Mouse (Mus musculus): ENCODE results near the gene R3hcc1l. TPM values are rescaled to one million over a fixed set of nuclear protein-coding genes. Genes with fewer than 3 reads are reported as not detected.

R3hcc1l gene
- polyA plus RNA-seq, 1 experiment, result 7.0 TPM

- no peaks in the 10 kb centered on the region for H3K27me3 ChIP-seq (ENCODE audit: control insufficient read depth, insufficient read depth, low read length)
- no peak overlapping the region for H3K4me3 ChIP-seq (ENCODE audit: control insufficient read depth, low read depth, low read length)
- no peak for TF ChIP-seq POLR2A (IDR thresholded peaks at IDR 0.05; ENCODE audit: control insufficient read depth, low read depth, low read length)
- no peak for TF ChIP-seq CTCF (IDR thresholded peaks at IDR 0.05; ENCODE audit: control insufficient read depth, insufficient read depth, insufficient replicate concordance, low read depth, low read length)
- H3K36me3 ChIP-seq (ENCODE audit: control insufficient read depth, insufficient read depth, low read length), result no peaks in the 10 kb centered on the region
- H3K27ac ChIP-seq (ENCODE audit: control insufficient read depth, insufficient read depth, low read depth, low read length), result no peak overlapping the region
- no peaks in the 10 kb centered on the region for H3K4me1 ChIP-seq (ENCODE audit: control insufficient read depth, insufficient read depth, low read length)
These were observed 79.3 kb downstream of the R3hcc1l start for GRCm38 (mm10) chr19:42597896-42598295.

- H3K27ac ChIP-seq (ENCODE audit: control insufficient read depth, insufficient read depth, low read depth, low read length), result no peak overlapping the region
- H3K4me1 ChIP-seq (ENCODE audit: control insufficient read depth, insufficient read depth, low read length), result peaks cover 8% of the 10 kb centered on the region
- no peak for TF ChIP-seq POLR2A (IDR thresholded peaks at IDR 0.05; ENCODE audit: control insufficient read depth, low read depth, low read length)
- no peak for TF ChIP-seq CTCF (IDR thresholded peaks at IDR 0.05; ENCODE audit: control insufficient read depth, insufficient read depth, insufficient replicate concordance, low read depth, low read length)
- no peaks in the 10 kb centered on the region for H3K36me3 ChIP-seq (ENCODE audit: control insufficient read depth, insufficient read depth, low read length)
- no peak overlapping the region for H3K4me3 ChIP-seq (ENCODE audit: control insufficient read depth, low read depth, low read length)
- no peaks in the 10 kb centered on the region for H3K27me3 ChIP-seq (ENCODE audit: control insufficient read depth, insufficient read depth, low read length)
These were observed 81.3 kb downstream of the R3hcc1l start for GRCm38 (mm10) chr19:42599891-42600290.

GRCm38 (mm10) chr19:42600591-42600990 lies 82.0 kb downstream of the R3hcc1l start:
- Histone ChIP-seq H3K4me1 (ENCODE audit: control insufficient read depth, insufficient read depth, low read length) (peaks cover 8% of the 10 kb centered on the region), H3K36me3 (ENCODE audit: control insufficient read depth, insufficient read depth, low read length) (no peaks in the 10 kb centered on the region), H3K27me3 (ENCODE audit: control insufficient read depth, insufficient read depth, low read length) (no peaks in the 10 kb centered on the region), H3K27ac (ENCODE audit: control insufficient read depth, insufficient read depth, low read depth, low read length) (no peak overlapping the region), H3K4me3 (ENCODE audit: control insufficient read depth, low read depth, low read length) (no peak overlapping the region)
- TF ChIP-seq POLR2A (IDR thresholded peaks at IDR 0.05; ENCODE audit: control insufficient read depth, low read depth, low read length) (no peak), CTCF (IDR thresholded peaks at IDR 0.05; ENCODE audit: control insufficient read depth, insufficient read depth, insufficient replicate concordance, low read depth, low read length) (no peak)

- TF ChIP-seq POLR2A (IDR thresholded peaks at IDR 0.05; ENCODE audit: control insufficient read depth, low read depth, low read length), result no peak
- TF ChIP-seq CTCF (IDR thresholded peaks at IDR 0.05; ENCODE audit: control insufficient read depth, insufficient read depth, insufficient replicate concordance, low read depth, low read length), result no peak
- no peak overlapping the region for H3K4me3 ChIP-seq (ENCODE audit: control insufficient read depth, low read depth, low read length)
- no peaks in the 10 kb centered on the region for H3K27me3 ChIP-seq (ENCODE audit: control insufficient read depth, insufficient read depth, low read length)
- H3K4me1 ChIP-seq (ENCODE audit: control insufficient read depth, insufficient read depth, low read length), result peaks cover 8% of the 10 kb centered on the region
- H3K27ac ChIP-seq (ENCODE audit: control insufficient read depth, insufficient read depth, low read depth, low read length), result no peak overlapping the region
- no peaks in the 10 kb centered on the region for H3K36me3 ChIP-seq (ENCODE audit: control insufficient read depth, insufficient read depth, low read length)
These were observed 82.9 kb downstream of the R3hcc1l start for GRCm38 (mm10) chr19:42601445-42601844.

GRCm38 (mm10) chr19:42602041-42602440 lies 83.5 kb downstream of the R3hcc1l start:
- no peak overlapping the region for H3K4me3 ChIP-seq (ENCODE audit: control insufficient read depth, low read depth, low read length)
- H3K27ac ChIP-seq (ENCODE audit: control insufficient read depth, insufficient read depth, low read depth, low read length), result no peak overlapping the region
- H3K36me3 ChIP-seq (ENCODE audit: control insufficient read depth, insufficient read depth, low read length), result no peaks in the 10 kb centered on the region
- no peak for TF ChIP-seq POLR2A (IDR thresholded peaks at IDR 0.05; ENCODE audit: control insufficient read depth, low read depth, low read length)
- TF ChIP-seq CTCF (IDR thresholded peaks at IDR 0.05; ENCODE audit: control insufficient read depth, insufficient read depth, insufficient replicate concordance, low read depth, low read length), result no peak
- peaks cover 8% of the 10 kb centered on the region for H3K4me1 ChIP-seq (ENCODE audit: control insufficient read depth, insufficient read depth, low read length)
- H3K27me3 ChIP-seq (ENCODE audit: control insufficient read depth, insufficient read depth, low read length), result no peaks in the 10 kb centered on the region

- H3K27me3 ChIP-seq (ENCODE audit: control insufficient read depth, insufficient read depth, low read length), result no peaks in the 10 kb centered on the region
- H3K4me3 ChIP-seq (ENCODE audit: control insufficient read depth, low read depth, low read length), result no peak overlapping the region
- no peaks in the 10 kb centered on the region for H3K36me3 ChIP-seq (ENCODE audit: control insufficient read depth, insufficient read depth, low read length)
- H3K4me1 ChIP-seq (ENCODE audit: control insufficient read depth, insufficient read depth, low read length), result peaks cover 8% of the 10 kb centered on the region
- no peak overlapping the region for H3K27ac ChIP-seq (ENCODE audit: control insufficient read depth, insufficient read depth, low read depth, low read length)
- TF ChIP-seq POLR2A (IDR thresholded peaks at IDR 0.05; ENCODE audit: control insufficient read depth, low read depth, low read length) (no peak), CTCF (IDR thresholded peaks at IDR 0.05; ENCODE audit: control insufficient read depth, insufficient read depth, insufficient replicate concordance, low read depth, low read length) (no peak)
These were observed 84.0 kb downstream of the R3hcc1l start for GRCm38 (mm10) chr19:42602576-42602975.

GRCm38 (mm10) chr19:42608082-42608481 lies 89.5 kb downstream of the R3hcc1l start:
- H3K27ac ChIP-seq (ENCODE audit: control insufficient read depth, insufficient read depth, low read depth, low read length), result no peak overlapping the region
- H3K36me3 ChIP-seq (ENCODE audit: control insufficient read depth, insufficient read depth, low read length), result no peaks in the 10 kb centered on the region
- no peak overlapping the region for H3K4me3 ChIP-seq (ENCODE audit: control insufficient read depth, low read depth, low read length)
- H3K4me1 ChIP-seq (ENCODE audit: control insufficient read depth, insufficient read depth, low read length), result peaks cover 16% of the 10 kb centered on the region
- no peak for TF ChIP-seq POLR2A (IDR thresholded peaks at IDR 0.05; ENCODE audit: control insufficient read depth, low read depth, low read length)
- TF ChIP-seq CTCF (IDR thresholded peaks at IDR 0.05; ENCODE audit: control insufficient read depth, insufficient read depth, insufficient replicate concordance, low read depth, low read length), result no peak
- no peaks in the 10 kb centered on the region for H3K27me3 ChIP-seq (ENCODE audit: control insufficient read depth, insufficient read depth, low read length)

- Histone ChIP-seq H3K4me1 (ENCODE audit: control insufficient read depth, insufficient read depth, low read length) (peaks cover 19% of the 10 kb centered on the region), H3K27ac (ENCODE audit: control insufficient read depth, insufficient read depth, low read depth, low read length) (no peak overlapping the region), H3K36me3 (ENCODE audit: control insufficient read depth, insufficient read depth, low read length) (no peaks in the 10 kb centered on the region), H3K27me3 (ENCODE audit: control insufficient read depth, insufficient read depth, low read length) (no peaks in the 10 kb centered on the region), H3K4me3 (ENCODE audit: control insufficient read depth, low read depth, low read length) (no peak overlapping the region)
- TF ChIP-seq POLR2A (IDR thresholded peaks at IDR 0.05; ENCODE audit: control insufficient read depth, low read depth, low read length) (no peak), CTCF (IDR thresholded peaks at IDR 0.05; ENCODE audit: control insufficient read depth, insufficient read depth, insufficient replicate concordance, low read depth, low read length) (no peak)
These were observed 91.2 kb downstream of the R3hcc1l start for GRCm38 (mm10) chr19:42609716-42610115.

Measured in testis, adult 2 months (tissue).